Comparison of ENCODE assay signal across 8 mouse cellular contexts in the genomic region with DNA sequence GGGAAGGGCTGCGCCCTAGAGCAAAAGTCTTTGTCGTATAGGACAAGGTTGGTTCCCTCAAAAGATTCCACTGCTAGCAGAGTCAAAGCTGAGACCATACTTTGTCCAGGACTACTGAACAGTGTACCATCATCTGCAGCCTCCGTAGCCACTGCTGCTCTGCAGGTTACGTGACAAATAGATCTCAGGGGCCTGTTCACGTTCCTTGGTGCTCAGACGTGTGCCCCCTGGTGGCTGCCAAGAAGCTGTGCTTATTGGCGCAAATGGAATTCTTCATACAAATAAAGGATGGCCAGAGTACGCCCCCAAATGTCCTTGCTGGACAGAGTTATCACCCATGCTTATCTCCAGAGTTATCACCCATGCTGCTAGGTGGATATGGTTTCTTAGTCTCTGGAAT. TPM values are rescaled to one million over a fixed set of nuclear protein-coding genes. Genes with fewer than 3 reads are reported as not detected.
A peak's percentile ranks its signal among the peaks of the same experiment; 100 is the strongest.
DNase-seq lines count a peak whose midpoint lies in the region; ATAC-seq and TF ChIP-seq lines count a peak whose summit lies in the region.

No protein-coding gene starts in this region.

- no peak for TF ChIP-seq EP300 in ES-Bruce4 (IDR thresholded peaks at IDR 0.05; ENCODE audit: insufficient read depth, low read depth, low read length)

- peak; percentile 39 for ATAC-seq in frontal cortex, adult (ENCODE audit: low TSS enrichment)
- ATAC-seq in forebrain, embryonic 12.5 days (ENCODE audit: low FRiP score), result peak; percentile 45; the same call in 1 of the 2 replicates
- ATAC-seq in kidney, embryonic 14.5 days (ENCODE audit: low FRiP score, low TSS enrichment), result peak; percentile 36; the same call in 1 of the 2 replicates

- TF ChIP-seq POLR2A in ES-Bruce4 (IDR thresholded peaks at IDR 0.05; ENCODE audit: insufficient read depth, low read length), result no peak

- no peak overlapping the region for H3K4me2 ChIP-seq in forebrain, embryonic 12.5 days
- H3K4me2 ChIP-seq in kidney, embryonic 14.5 days (replicated peaks; ENCODE audit: low read depth, low read length), result no peak overlapping the region

- no peaks in the 10 kb centered on the region for H3K27me3 ChIP-seq in ES-Bruce4 (ENCODE audit: control insufficient read depth, insufficient read depth, low read length, poor library complexity, severe bottlenecking)
- no peaks in the 10 kb centered on the region for H3K27me3 ChIP-seq in forebrain, embryonic 12.5 days
- H3K27me3 ChIP-seq in kidney, embryonic 14.5 days (ENCODE audit: control insufficient read depth, insufficient read depth, low read length), result no peaks in the 10 kb centered on the region

- WGBS in forebrain, embryonic 12.5 days, result 27% methylated on average over 8 of the region's 8 CpGs
- WGBS in kidney, embryonic 14.5 days, result 25% methylated on average over 8 of the region's 8 CpGs

- H3K27ac ChIP-seq in ES-Bruce4 (ENCODE audit: insufficient read depth, low read length), result no peak overlapping the region
- no peak overlapping the region for H3K27ac ChIP-seq in forebrain, embryonic 12.5 days
- H3K27ac ChIP-seq in kidney, embryonic 14.5 days (ENCODE audit: low read depth, low read length), result no peak overlapping the region

- H3K9me3 ChIP-seq in ES-Bruce4 (replicated peaks; ENCODE audit: control insufficient read depth, insufficient read depth, low read length, poor library complexity, severe bottlenecking), result no peaks in the 10 kb centered on the region
- H3K9me3 ChIP-seq in forebrain, embryonic 12.5 days, result no peaks in the 10 kb centered on the region
- no peaks in the 10 kb centered on the region for H3K9me3 ChIP-seq in kidney, embryonic 14.5 days (ENCODE audit: control insufficient read depth, low read length)

- no peak for DNase-seq in frontal cortex, postnatal 36 days (ENCODE audit: low spot score in 2 of 2)
- peak; percentile 75 for DNase-seq in cerebellum, adult 11 months
- peak; percentile 63 for DNase-seq in lung, postnatal 25 days (ENCODE audit: low spot score)
- peak; percentile 68 for DNase-seq in right cerebral cortex, postnatal 14 days

- no peak overlapping the region for H3K9ac ChIP-seq in ES-Bruce4 (ENCODE audit: low read depth, poor library complexity, severe bottlenecking)
- no peak overlapping the region for H3K9ac ChIP-seq in forebrain, embryonic 12.5 days
- H3K9ac ChIP-seq in kidney, embryonic 14.5 days (ENCODE audit: low read depth, low read length), result no peak overlapping the region

- H3K36me3 ChIP-seq in ES-Bruce4 (ENCODE audit: control insufficient read depth, insufficient read depth, low read length, poor library complexity, severe bottlenecking), result no peaks in the 10 kb centered on the region
- H3K36me3 ChIP-seq in forebrain, embryonic 12.5 days (replicated peaks), result peaks cover 8% of the 10 kb centered on the region; the same call in 1 of the 2 replicates
- H3K36me3 ChIP-seq in kidney, embryonic 14.5 days (ENCODE audit: control insufficient read depth, insufficient read depth, low read length), result peaks cover 10% of the 10 kb centered on the region; the same call in 1 of the 2 replicates

- TF ChIP-seq CTCF in ES-Bruce4 (IDR thresholded peaks at IDR 0.05; ENCODE audit: low read depth, low read length), result peak; percentile 88

- H3K4me3 ChIP-seq in ES-Bruce4 (ENCODE audit: low read depth, low read length), result no peak overlapping the region
- H3K4me3 ChIP-seq in forebrain, embryonic 12.5 days (replicated peaks), result no peak overlapping the region
- H3K4me3 ChIP-seq in kidney, embryonic 14.5 days (ENCODE audit: low read length), result no peak overlapping the region

- H3K4me1 ChIP-seq in ES-Bruce4 (ENCODE audit: control insufficient read depth, insufficient read depth, low read length), result peaks cover 5% of the 10 kb centered on the region
- peaks cover 8% of the 10 kb centered on the region for H3K4me1 ChIP-seq in forebrain, embryonic 12.5 days
- 0 out of 2 replicates have a peak, but pooled peaks cover 18% of the 10 kb centered on the region for H3K4me1 ChIP-seq in kidney, embryonic 14.5 days (ENCODE audit: control insufficient read depth, insufficient read depth, low read length)

RNA-seq across cellular contexts. Expression of a gene that starts 10.3 kb away (rescaled TPM):
- polyA plus RNA-seq in ES-Bruce4 (2011; ENCODE audit: insufficient read depth, insufficient read length, low read depth, missing spikeins), result 16.7 and 18.3 TPM in 2 replicates
- polyA plus RNA-seq in forebrain, embryonic 12.5 days (2016; fragmentation: Nextera tagmentation; extraction: Ambion mirVana), result 23.0 and 23.5 TPM in 2 replicates
- 24.8 and 27.1 TPM in 2 replicates for polyA plus RNA-seq in kidney, embryonic 14.5 days (2014; fragmentation: Nextera tagmentation; extraction: Ambion mirVana)

RNA-seq across cellular contexts. Expression of a gene that starts 43.4 kb away (rescaled TPM):
- polyA plus RNA-seq in ES-Bruce4 (2011; ENCODE audit: insufficient read depth, insufficient read length, low read depth, missing spikeins), result 0.81 and 1.2 TPM in 2 replicates
- 248 and 258 TPM in 2 replicates for polyA plus RNA-seq in forebrain, embryonic 12.5 days (2016; fragmentation: Nextera tagmentation; extraction: Ambion mirVana)
- polyA plus RNA-seq in kidney, embryonic 14.5 days (2014; fragmentation: Nextera tagmentation; extraction: Ambion mirVana), result 43.6 and 52.8 TPM in 2 replicates

Comparison
In these comparisons a context has a peak if more than half of its experiments do, and no peak if none do; other contexts are left out.
1. DNase-seq: peak in cerebellum, adult 11 months (single experiment), lung, postnatal 25 days (single experiment) and right cerebral cortex, postnatal 14 days (single experiment); none in frontal cortex, postnatal 36 days (0 of 2).
2. RNA of a gene that starts 43.4 kb away (polyA plus RNA-seq): 248 to 258 TPM in forebrain, embryonic 12.5 days and 43.6 to 52.8 TPM in kidney, embryonic 14.5 days; 0.81 to 1.2 TPM in ES-Bruce4; every median in the first group is over 10 times any median in the second.
3. Peak in every context shown above with its lines, with median percentiles within 50 percentile points of each other: ATAC-seq.